Mouse (Mus musculus) cerebellum, adult 18-20 months (tissue): ENCODE data around the gene Lrrc73.

Experiments
- DNase-seq, 2 experiments: peaks; one replicate each; pipeline ENCODE4 v3.0.0; 2021

Gene Lrrc73

GRCm38 (mm10) chr17:46262201-46262694 is 8.9 kb downstream of the Lrrc73 start:
- no peak for DNase-seq

- no peak for DNase-seq
These were observed 12.2 kb downstream of the Lrrc73 start for GRCm38 (mm10) chr17:46265502-46265901.

DNA sequence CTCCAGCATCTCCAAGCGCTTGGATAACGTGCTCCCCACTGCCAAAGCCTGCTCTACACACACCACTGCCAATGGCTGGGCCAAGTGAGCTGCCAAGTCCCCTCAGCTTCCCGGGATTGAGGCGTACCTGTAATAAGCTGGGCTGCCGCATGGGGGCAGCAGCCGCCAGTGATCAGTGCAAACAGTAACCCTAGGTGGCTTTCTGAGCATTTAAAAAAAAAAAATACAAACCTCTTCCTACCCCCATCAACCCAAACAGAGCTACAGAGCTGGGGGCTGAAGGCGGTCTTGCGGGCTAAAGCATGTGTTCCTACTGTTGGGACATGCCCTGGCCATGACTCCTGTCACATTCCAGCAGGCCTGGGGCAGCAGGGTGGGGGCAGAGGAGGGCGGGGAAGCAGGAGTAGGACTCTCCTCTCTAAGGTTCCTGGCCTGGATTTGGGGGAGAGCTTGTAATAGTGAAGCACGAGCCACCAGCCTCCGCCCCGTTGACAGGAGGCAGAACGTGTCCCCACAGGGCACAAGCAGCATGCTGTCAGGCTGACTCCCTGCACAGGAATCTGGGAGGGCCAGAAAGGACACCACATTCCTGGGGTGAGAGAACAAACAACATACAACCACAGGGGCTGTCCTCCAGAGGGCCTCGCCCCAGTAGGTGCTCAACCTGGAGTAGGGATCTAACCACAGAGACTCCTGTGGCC is 12.7 kb downstream of the Lrrc73 start:
- DNase-seq = peak; percentile 81 to 89

GRCm38 (mm10) chr17:46266986-46267385 is 13.7 kb downstream of the Lrrc73 start:
- no peak for DNase-seq

DNA sequence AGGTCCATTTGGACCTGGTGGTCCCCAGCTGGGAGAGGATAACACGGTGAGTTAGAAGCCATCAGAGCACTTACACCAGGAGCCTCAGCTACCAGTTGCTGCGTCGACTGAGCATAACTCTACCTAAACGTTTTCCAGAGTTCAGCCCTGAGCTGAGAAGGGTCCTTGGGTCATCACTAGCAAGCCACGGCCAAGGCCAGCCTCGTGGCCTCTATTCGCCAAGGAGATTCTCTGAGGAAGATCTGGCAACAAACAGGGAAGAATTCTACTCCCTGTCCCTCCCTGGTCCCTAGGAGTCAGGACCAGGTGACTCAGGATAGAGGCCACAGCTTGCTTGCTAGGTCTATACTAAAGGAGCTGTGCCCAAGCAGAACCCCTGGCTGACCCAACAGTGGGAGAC is 14.2 kb downstream of the Lrrc73 start:
- no peak for DNase-seq

GRCm38 (mm10) chr17:46268026-46268720 is 14.8 kb downstream of the Lrrc73 start:
- DNase-seq = no peak

- no peak for DNase-seq
These were observed 16.6 kb downstream of the Lrrc73 start for GRCm38 (mm10) chr17:46269771-46270534.

GRCm38 (mm10) chr17:46272058-46272457 is 18.7 kb downstream of the Lrrc73 start:
- DNase-seq = no peak

DNA sequence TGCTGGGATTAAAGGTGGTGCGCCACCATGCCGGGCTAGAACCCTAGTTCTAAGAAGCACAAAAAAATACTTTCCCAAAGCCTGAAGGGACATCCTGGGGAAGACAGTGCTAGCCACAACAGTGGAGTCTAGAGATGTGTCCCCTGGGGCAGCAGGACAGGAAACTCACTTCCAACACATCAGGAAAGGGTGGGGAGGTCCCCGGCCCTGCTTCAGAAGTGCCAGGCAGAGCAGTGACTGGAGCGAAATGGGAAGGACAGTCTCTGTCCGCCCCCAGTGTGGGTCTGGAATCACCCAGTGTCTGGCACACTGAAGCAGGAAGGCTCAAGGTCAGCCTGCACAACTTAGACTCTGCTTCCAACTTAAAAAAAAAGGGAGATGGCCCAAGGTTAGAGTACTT is 19.3 kb downstream of the Lrrc73 start:
- no peak for DNase-seq

DNA sequence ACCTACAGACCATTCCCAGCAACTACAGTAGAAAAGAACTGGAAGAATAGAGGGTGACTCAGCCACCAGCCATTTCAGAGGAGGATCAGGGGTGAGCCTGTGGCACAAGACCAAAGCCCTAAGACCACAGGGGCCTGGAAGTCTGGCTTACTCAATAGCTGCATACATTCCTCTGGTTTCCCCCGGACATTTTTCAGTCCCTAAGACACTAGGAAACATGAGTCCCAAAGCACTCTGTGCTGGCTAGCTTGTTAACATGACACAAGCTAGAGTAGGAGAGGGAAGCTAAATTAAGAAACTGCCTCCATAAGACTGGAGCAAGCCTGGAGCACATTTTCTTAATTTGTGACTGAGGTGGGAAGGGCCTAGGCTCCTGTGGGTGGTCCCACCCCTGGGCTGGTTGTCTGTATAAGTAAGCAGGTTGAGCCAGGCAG is 20.5 kb downstream of the Lrrc73 start:
- no peak for DNase-seq

GRCm38 (mm10) chr17:46274465-46274864 is 21.1 kb downstream of the Lrrc73 start:
- no peak for DNase-seq

DNA sequence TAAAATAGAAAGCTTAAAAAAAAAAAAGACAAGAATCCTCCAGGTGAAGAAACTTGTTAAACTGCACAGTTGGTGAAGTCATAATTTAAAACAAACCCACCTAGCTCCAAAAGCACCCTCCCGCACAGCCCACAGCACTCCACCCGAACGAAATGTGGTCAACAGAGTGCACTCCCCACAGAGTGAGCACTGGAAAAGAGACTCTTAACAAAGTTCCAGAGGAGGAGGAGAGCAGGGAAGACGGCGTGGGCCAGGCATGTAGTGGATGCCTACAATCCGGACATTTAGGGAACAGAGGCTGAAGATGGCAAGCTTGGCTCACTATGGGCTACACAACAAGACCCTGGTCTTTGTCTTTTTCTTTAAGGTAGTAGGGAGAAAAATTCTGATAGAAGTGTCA is 21.7 kb downstream of the Lrrc73 start:
- DNase-seq = no peak

DNA sequence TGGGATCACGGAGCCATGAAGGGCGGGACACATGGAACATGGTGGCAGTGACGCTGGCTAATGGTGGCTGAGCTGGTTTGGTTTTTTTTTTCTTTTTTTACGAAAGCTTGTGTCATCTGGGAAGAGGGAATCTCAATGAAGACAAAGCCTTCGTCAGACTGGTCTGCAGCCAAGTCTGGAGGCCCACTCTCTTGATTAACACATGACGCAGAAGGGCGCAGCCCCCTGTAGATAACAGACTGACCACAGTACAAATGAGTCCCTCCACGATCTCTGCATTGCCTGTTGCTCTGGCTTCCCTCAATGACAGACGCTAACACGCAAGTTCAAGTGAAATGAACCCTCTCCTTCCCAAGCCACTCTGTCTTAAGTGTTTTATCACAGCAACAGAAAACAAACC is 22.2 kb downstream of the Lrrc73 start:
- DNase-seq = no peak

DNA sequence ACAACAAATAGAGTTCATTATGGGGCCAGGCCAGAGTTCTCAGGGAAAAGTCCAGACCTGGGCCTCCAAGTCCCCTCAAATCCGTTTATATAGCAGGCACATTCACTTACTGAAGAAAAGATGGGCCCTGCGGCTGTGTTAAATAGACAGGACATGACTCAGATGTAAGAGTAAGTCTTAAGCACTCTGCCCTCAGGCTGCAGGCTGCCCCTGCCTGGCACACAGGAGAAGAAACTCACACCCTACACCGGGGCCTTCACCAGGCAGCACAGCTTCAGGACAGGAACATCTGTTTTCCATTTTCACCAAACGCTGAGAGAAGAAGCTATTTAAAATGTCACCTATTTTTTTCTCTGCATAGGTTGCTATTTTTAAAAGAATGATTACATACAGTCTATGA is 24.3 kb downstream of the Lrrc73 start:
- DNase-seq = no peak

DNA sequence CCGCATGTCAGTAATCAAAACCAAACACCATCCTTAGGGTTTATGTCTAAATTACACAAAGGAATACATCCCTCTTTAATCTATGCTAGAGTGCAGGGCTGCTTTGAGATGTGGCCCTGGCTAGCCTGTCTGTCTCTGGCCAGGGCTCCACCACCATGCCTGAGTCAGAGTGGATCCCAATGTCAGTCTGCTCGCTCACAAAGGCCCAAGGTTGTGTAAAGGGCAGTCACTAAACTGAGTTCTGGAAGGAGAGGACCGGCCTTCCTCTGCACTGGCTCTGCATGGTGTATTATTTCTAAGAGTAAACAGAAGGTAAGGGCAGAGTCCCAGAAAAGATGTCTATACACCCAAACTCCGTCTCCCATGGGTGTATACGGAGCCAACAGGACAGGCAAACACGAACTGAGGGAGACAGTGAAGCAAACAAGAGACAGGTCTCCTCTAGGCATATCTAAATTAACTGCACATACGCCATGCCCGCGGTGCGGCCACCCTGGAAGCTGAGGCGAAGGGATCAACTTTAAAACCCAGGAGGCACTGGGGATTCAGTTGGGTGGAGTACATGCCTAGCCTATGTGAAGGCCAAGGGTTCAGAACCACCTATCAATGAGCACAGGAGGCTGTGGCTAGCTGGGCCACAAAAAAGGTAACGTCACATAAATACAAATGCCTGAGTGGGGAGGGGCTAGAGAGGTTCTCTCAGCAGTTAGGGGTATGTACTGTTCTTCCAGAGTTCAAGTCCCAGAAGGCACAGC is 24.9 kb downstream of the Lrrc73 start:
- no peak for DNase-seq

- peak; percentile 86 to 89 for DNase-seq
These were observed 29.3 kb downstream of the Lrrc73 start, which contains the start of gene Tjap1 for GRCm38 (mm10) chr17:46282483-46283123. Gene Tjap1, minus strand, starts transcription at chr17:46283026.

GRCm38 (mm10) chr17:46283140-46283539 is 29.8 kb downstream of the Lrrc73 start:
- DNase-seq = no peak

DNA sequence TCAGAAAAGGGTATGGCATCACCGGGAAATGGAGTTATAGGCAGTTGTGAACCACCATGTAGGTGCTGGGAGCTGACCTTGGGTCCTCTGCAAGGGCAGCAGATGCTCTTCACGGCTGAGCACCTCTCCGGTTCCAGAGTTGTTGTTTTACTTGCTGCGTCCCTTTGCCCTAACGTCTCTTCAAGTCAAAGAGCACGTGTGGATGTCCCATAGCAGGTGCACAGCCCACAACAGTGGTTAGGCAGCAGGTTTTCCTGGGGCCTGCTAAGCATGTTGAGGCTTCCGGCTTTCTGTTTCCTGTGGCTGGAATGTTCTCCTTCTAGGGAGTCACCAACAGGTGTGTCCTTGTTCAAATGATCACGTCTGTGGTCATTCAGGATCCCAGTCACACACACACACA is 30.6 kb downstream of the Lrrc73 start:
- DNase-seq = no peak

DNA sequence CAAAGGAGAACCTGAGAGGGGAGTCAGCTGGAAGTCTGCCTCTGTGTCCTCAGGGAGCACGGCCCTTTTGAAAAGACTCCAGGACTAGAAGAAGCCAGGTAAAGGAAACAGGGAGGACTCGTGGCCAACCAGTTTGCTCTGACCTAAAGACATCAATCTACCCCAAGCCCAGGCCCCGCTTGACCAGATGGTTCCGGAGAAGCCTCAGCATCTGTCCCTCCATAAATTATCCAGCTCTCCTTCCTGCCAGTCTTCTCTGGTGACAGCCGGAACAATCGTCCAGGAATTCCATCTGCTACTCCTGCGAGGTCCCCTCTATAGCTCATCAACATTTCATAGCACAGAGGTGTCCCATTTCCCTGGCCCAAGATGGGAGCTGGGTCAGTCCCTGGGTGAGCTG is 31.3 kb downstream of the Lrrc73 start:
- no peak for DNase-seq

GRCm38 (mm10) chr17:46285407-46285806 is 32.1 kb downstream of the Lrrc73 start:
- DNase-seq = no peak

GRCm38 (mm10) chr17:46287678-46288095 is 34.4 kb downstream of the Lrrc73 start:
- DNase-seq = no peak

DNA sequence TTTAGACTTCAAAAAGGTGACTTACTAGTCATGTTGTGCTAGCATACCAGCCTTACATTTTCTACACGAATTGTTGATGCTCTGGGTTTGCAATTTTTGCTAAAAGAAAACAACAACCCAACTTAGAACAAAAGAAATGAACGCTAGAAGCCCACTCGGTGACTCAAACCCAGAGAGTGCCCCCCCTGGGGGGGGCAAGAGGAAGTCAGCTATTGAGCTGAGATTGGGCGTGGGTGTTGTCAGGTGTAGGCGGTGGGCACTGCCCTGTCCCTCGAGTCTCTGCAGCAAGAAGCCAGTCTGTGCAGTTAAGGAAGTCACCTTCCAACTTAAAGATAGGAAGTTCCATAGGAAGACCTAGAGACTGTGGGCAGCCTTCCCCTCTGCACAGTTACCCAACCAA is 43.3 kb downstream of the Lrrc73 start:
- DNase-seq = no peak
